26 mouse cellular contexts compared by ENCODE assay signal in genomic region chr12:73895674-73896073, GRCm38 (mm10). TPM values are rescaled to one million over a fixed set of nuclear protein-coding genes. Genes with fewer than 3 reads are reported as not detected.
"Had no signal": no experiment of that assay in that cellular context is flagged by ENCODE, and none has a peak within 500 bp of the region (broad histone marks: within the 10 kb centered on the region; RNA-seq: fewer than 3 reads in every experiment).

No protein-coding gene starts in this region.

- H3K36me3 ChIP-seq: limb, embryonic 12.5 days; liver, embryonic 12.5 days; liver, embryonic 15.5 days; midbrain, embryonic 10.5 days; midbrain, embryonic 13.5 days; neural tube, embryonic 13.5 days had no signal

- H3K4me3 ChIP-seq: layer of hippocampus, adult 2 months; limb, embryonic 12.5 days; liver, embryonic 12.5 days; liver, embryonic 15.5 days; megakaryocyte, embryonic 14.5 days; midbrain, embryonic 10.5 days; midbrain, embryonic 13.5 days; myocyte; neural tube, embryonic 13.5 days had no signal

- H3K4me1 ChIP-seq: liver, embryonic 12.5 days; liver, embryonic 15.5 days; megakaryocyte, embryonic 14.5 days; midbrain, embryonic 10.5 days had no signal

- H3K27me3 ChIP-seq: limb, embryonic 12.5 days; liver, embryonic 12.5 days; liver, embryonic 15.5 days; megakaryocyte, embryonic 14.5 days; midbrain, embryonic 13.5 days; neural tube, embryonic 13.5 days had no signal

- H3K4me2 ChIP-seq: limb, embryonic 12.5 days; liver, embryonic 12.5 days; liver, embryonic 15.5 days; midbrain, embryonic 13.5 days; neural tube, embryonic 13.5 days had no signal

- H3K27ac ChIP-seq: kidney, postnatal 0 days; layer of hippocampus, adult 2 months; limb, embryonic 12.5 days; liver, embryonic 12.5 days; liver, embryonic 15.5 days; macrophage; midbrain, embryonic 10.5 days; midbrain, embryonic 13.5 days; neural tube, embryonic 13.5 days had no signal

- H3K9ac ChIP-seq: limb, embryonic 12.5 days; liver, embryonic 12.5 days; liver, embryonic 15.5 days; midbrain, embryonic 13.5 days; neural tube, embryonic 13.5 days had no signal

- ATAC-seq: liver, embryonic 12.5 days; midbrain, embryonic 13.5 days; midbrain, embryonic 16.5 days had no signal

- H3K9me3 ChIP-seq: limb, embryonic 12.5 days; liver, embryonic 12.5 days; liver, embryonic 15.5 days; megakaryocyte, embryonic 14.5 days; midbrain, embryonic 10.5 days; midbrain, embryonic 13.5 days; neural tube, embryonic 13.5 days had no signal

- DNase-seq: kidney, postnatal 25 days; layer of hippocampus, adult 9-11 months; liver; lung, adult 2 months; lung, postnatal 14 days; retina, postnatal 1 day; right cerebral cortex, postnatal 25 days; spleen, adult 18-20 months; thymus, adult 18-20 months; thymus, postnatal 4 days had no signal

RNA-seq across cellular contexts. Expression of gene Gm49321, which starts 41.8 kb away (rescaled TPM):
- total RNA-seq: monocyte, adult 5-6 weeks; neutrophil, adult 5-6 weeks had no signal
- polyA plus RNA-seq: large intestine, adult 2 months; lung, adult 2 months; macrophage; myocyte; testis, adult 2 months had no signal
